Mouse (Mus musculus) gastrocnemius, adult 8-10 months (tissue): ENCODE results near the gene Tsacc. TPM values are rescaled to one million over a fixed set of nuclear protein-coding genes. Genes with fewer than 3 reads are reported as not detected.
A peak's percentile ranks its signal among the peaks of the same experiment; 100 is the strongest.
"Not testable (repeated sequence)": the region's sequence is repeated elsewhere in the genome, so short reads cannot be mapped to it uniquely, and the experiment has no call there.

Experiments used
- DNase-seq, 2 experiments: peaks; one replicate each; pipeline ENCODE4 v3.0.0; 2022; ENCODE audit warnings: low spot score in 2 of 2
- total RNA-seq, 4 experiments: library from RNA; stranded (reverse); gene quantifications; 2 replicates each; pipeline ENCODE4 v1.2.4; 2022

The Tsacc gene
- 1 to 10 TPM; 2.6 to 7.3 (median 6.1) TPM for total RNA-seq

GRCm38 (mm10) chr3:88296561-88297318 lies at the start of gene Tsacc, which contains the start of gene Cct3:
TSS of gene Tsacc (minus strand) at chr3:88296999.
TSS of gene Cct3 (plus strand) at chr3:88297116.
- peak; percentile 91 to 96 for DNase-seq

GRCm38 (mm10) chr3:88339006-88339405 lies 42.2 kb upstream of the Tsacc start:
- DNase-seq, result peak in 1 of 2 experiments; percentile 33

- DNase-seq, result no peak
Observed at GRCm38 (mm10) chr3:88338316-88338715, 41.5 kb upstream of the Tsacc start.

DNA sequence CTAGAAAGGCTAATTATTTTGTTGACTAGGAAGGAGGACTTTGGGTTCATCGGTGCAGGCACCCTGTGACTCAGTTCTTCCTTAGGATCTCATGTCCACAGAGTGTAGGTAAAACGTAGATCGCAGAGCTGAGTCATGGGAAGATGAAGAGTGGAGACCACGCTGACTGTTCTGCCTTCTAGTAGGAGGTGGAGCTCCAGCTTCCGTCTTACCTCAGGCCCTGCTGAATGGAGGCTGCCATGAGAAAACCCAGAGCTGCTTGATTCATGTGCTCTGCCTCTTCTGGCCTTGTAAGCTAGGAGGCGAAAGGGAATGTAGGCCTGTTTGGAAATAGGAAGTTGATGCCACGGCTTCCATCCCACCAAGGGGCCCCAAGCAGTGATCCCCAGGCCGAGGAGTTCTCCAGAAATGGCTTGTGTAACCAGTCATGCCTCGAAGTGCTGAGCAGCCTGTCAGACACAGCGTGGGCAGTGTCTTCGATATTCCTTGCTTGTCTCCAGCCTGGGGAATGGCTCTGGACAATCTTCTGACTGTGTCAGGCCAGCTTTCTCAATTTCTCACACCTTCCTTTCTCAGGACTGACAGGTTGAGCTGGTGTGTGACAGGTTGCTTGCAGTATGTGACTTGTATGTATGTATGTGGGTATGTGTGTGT lies 40.7 kb upstream of the Tsacc start:
- no peak for DNase-seq

GRCm38 (mm10) chr3:88336058-88337013 lies 39.5 kb upstream of the Tsacc start, which contains the start of the genes Tmem79 and Smg5:
TSS of gene Tmem79 (minus strand) at chr3:88336148.
TSS of gene Smg5 (plus strand) at chr3:88336260.
- DNase-seq, result peak; percentile 92 to 95

DNA sequence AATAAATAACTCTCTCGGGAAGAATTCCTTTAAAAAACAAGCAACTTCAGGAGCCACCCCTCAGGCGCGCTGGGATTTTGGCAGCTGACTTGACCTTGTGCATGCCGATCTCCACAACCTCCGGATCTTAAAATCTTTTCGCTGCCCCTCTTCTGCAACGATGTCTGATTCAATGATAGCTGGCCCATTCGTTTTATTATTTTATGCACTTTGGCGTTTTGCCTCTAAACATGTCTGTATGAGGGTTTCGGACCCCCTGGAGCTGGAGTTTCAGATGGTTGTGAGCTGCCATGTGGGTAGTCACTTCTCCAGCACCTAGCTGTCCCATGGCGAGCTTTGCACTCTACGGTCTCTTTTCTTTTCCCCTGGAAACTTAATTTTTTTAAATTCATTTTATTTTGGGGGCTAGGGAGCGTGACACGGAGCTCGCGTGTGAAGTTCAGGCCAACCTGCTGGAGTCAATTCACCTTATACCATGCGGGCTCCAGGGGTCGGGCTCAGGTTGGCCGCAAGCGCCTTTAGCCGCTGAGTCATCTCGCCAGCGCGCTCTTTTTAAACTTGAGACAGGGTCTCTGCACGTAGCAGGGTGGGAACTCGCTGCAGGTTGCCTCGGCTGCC lies 38.7 kb upstream of the Tsacc start:
- DNase-seq, result no peak

DNA sequence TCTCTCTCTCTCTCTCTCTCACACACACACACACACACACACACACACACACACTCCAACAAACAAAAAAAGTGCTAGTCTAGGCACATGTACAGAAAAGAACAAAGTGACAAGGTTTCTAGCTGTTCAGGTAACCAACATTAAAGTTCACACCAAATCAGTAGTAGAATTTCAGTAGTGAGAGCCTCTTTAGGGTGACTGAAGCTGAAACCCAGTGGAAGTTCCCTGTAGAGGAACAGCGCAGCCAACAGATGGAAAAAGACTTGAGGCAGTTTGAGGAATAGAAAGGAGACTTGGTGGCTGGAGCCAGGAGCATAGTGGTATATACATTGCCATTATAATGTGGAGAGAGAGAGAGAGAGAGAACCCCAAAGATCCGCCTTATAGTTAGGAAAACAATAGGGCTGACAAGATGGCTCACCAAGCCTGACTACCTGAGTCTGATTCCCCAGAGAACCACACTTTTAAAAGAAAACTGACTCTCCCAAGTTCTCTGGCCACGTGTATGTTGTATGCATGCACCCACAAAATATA lies 38.2 kb upstream of the Tsacc start:
- no peak for DNase-seq

DNA sequence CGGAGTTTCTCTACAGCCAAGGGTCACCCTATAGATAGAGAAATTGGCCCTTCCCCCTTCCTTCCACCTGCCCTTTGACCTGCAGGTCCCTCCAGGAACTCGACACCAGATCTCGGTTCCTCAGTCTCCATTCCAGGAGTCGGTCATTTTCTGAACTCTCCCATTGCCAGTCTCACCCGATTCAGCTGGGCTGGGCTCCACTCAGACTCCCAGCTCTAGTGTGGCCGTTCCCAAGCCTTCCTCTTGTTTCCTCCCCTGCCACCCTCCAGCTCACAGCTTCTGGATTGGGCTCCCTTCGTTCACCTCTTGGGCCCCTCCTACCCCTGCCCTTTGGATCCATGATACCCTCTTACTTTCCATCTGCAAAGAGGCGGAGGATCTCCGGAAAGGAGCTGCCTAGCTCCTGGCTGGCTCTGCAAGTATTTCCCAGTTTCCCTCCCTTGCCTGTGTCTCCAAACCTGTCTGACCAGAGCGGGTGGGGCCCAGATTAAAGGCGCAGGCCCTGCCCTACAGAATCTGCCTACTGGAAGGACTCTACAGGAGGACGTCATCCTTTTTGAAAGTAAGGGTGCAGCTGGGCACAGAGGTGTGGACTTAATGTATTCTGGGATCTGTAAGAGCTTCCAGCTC lies 37.3 kb upstream of the Tsacc start:
- no peak for DNase-seq

GRCm38 (mm10) chr3:88331282-88331681 lies 34.5 kb upstream of the Tsacc start:
- DNase-seq, result no peak

DNA sequence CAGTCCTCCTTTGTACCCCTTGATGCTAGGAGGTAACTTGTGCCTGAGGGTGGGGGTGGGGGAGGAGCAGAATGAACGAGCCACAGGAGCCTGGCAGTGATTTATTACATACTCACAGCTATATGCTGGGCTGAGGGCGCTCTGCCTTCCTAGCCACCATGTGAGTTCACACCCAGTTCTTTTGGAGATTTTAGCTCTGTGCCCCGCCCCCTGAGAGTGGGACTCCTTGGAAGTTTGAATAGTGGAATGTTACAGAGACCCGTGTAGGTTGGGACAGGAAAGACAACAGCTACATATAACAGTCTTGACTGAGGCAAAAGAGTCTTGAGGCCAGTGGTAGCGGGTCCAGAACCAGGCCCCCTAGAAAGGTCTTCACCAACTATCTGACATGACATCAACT lies 32.2 kb upstream of the Tsacc start:
- DNase-seq, result no peak

DNA sequence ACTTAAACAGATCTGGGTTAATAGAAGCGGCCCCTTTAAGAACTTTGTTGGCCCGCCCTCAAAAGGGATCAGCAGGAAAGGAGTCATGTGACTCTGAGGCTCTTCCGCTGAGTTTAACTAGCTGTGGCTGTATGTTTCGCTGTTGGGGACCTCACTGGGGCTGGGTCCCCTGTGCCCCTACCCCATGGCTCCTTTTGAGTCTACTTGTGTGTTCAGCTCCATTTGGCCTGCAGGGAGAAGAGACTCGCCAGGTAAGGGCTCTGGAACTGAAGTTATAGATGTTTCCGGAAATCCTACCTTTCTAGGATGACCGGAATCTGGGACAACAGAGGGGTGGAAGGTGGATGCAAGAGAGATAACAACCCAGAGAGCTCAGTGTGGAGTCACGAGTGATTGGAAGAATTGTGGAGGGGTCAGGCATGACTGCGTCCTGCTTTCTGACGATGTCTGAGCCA lies 28.2 kb upstream of the Tsacc start, which contains the start of gene Glmp:
Gene Glmp, plus strand, starts transcription at position 73 of the 455 bp plus-strand sequence.
- DNase-seq, result peak; percentile 42 to 45

DNA sequence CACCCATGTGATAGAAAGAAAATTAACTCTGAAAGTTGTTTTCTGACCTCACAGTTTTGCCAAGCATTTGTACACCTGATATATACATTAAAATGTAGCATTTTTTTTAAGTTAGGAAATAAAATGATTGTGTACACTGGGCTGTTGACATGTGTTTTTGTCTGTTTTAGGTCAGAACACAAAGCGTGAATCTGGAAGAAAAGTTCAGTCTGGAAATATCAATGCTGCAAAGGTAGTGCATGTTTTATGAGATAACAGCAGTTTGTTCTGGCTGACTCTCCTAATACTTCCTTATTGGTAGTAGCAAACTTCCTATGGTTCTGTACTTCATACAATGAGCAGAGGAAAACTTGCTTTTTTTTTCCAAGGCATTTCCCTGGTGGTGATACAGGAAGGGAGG lies 2.4 kb upstream of the Tsacc start:
- no peak for DNase-seq

DNA sequence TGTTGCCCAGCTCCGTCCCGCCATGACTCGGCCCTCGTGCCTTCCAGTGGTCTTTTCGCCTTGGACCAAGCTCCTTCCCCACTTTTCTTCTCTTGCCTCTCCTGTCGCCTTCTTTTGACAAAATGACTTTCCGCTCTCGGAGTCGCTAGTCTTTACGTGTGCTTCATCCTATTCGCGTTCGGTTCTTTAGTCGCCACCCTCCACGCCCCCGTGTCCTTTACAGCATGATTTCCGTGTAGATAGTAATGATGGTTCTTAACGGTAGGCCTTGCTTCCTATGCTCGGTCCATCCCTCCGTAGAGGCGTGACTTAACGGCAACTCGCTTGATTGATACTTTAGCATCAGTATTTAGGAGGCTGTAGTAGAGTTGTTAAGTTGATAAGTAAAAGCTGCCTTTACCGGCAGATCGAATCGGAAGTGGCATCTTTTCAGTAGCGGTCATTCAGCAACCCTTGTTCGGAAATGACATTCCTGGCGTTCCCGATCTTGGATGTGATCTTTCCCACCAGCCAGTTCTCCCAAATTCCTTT lies 587 bp upstream of the Tsacc start:
- no peak for DNase-seq

- DNase-seq, result no peak
Observed at GRCm38 (mm10) chr3:88296110-88296560, 664 bp downstream of the Tsacc start.

DNA sequence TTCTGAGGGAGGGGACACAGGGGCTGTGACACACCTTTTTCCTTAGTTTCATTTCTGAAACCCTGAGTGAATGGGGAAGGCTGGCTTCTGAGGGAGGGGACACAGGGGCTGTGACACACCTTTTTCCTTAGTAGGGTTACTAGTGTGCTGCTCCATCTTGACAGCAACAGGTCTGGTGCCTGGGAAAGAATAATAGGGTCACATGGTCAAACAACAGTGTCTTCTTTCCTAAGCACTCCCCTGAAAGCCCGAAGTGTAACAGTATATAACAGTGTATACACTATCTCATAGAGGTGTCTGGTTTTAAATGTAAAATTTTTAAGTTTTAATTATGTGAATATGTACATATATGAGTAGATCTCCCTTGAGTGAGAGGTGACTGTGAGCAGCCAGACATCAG lies 1.5 kb downstream of the Tsacc start:
- DNase-seq, result not testable (repeated sequence)

DNA sequence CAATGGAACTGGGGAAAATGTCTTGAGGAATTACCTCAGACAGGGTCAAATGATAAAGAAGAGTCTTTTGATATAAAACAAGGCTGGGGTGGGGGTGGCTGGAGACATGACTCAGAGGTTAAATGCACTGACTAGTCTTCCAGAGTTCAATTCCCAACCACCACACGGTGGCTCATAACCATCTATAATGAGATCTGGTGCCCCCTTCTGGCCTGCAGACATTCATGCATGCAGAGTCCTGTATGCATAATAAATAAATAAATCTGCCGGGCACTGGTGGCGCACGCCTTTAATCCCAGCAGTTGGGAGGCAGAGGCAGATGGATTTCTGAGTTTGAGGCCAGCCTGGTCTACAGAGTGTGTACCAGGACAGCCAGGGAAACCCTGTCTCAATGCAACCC lies 4.8 kb downstream of the Tsacc start:
- DNase-seq, result no peak

DNA sequence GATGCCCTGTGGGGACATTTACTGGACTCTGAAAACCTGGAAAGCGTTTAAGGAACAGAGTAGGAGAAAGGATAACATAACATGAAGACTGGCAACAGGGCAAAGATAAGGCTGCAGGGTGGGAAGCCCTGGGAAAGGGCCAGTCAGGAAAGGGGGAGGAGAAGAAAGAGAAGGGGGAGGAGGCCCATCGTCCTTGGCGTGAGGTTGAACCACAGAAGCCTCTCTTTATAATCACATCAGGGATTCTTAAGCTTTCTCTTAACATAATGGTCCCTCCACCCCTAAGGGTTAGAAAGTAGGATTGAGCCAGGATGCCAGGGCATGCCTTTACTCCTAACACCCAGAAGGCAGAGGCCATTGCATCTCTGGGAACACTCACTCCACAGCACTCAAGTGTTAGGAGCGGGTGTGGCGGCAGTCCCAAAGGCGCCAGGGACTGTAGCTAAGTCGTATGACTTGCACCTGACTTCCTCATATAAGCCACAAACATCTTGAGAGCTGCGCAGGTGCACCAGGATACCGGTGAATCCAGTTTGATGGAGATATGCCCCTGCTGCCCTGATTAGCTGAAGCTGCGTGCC lies 8.6 kb downstream of the Tsacc start:
- not testable (repeated sequence) for DNase-seq

DNA sequence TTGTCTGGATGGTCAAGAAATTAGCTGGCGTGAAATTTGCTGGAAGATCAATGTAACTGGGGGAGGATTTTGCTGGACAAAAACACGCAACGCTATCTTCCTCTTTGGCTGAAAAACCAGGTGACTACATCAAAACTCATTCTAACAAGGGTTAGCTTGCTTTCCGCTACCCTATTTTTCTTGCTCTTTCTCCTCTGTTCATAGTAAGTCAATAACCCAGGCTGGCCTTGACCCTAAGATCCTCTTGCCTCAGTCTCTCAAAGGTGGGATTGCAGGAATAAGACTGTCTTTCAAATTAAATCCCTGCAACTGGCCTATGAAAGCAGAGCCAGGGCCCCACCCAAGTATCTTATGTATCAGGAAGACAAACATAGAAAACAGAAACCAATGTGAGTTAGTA lies 9.7 kb downstream of the Tsacc start, which contains the start of gene Gm38392:
Gene Gm38392, minus strand, starts transcription at position 101 of the 400 bp plus-strand sequence.
- no peak for DNase-seq

DNA sequence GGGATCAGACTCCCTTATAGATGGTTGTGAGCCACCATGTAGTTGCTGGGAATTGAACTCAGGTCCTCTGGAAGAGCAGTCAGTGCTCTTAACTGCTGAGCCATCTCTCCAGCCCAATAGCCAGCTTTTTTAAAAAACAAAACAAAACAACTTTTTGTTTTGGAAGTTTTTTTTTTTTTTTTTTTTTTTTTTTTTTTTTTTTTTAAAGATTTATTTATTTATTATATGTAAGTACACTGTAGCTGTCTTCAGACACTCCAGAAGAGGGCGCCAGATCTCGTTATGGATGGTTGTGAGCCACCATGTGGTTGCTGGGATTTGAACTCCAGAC lies 11.3 kb downstream of the Tsacc start:
- not testable (repeated sequence) for DNase-seq
